Mouse (Mus musculus): ENCODE data around the gene Zc3h4. TPM values are rescaled to one million over a fixed set of nuclear protein-coding genes. Genes with fewer than 3 reads are reported as not detected.
"Not testable (repeated sequence)": the region's sequence is repeated elsewhere in the genome, so short reads cannot be mapped to it uniquely, and the experiment has no call there.

Gene Zc3h4
- polyA plus RNA-seq, 1 experiment from 2014 or later, result 14.6 TPM

DNA sequence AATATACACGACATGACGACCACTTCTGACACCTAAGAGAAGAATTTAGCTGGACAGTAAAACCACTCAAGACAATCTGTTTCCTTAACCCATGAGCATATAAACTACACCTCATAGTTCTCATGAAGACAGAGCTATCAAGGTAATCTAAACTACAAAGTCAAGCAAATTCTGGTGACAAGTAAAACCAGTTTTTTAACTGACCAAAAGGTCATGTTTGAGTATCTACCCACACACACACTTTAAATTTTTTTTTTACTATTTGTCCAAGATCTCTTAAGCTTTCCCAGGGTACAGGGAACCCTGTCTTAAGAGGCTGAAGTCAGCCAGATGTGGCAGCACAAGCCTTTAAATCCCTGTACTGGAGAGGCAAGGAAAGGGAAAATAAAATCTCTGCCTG lies 31.9 kb upstream of the Zc3h4 start:
- Histone ChIP-seq H3K4me1 (ENCODE audit: control insufficient read depth, insufficient read depth, low read length) (no peaks in the 10 kb centered on the region), H3K4me3 (ENCODE audit: low read depth, low read length) (no peak overlapping the region), H3K4me2 (ENCODE audit: low read depth, low read length) (no peak overlapping the region), H3K27me3 (ENCODE audit: control insufficient read depth, insufficient read depth, low read length) (no peaks in the 10 kb centered on the region), H3K36me3 (replicated peaks; ENCODE audit: control insufficient read depth, insufficient read depth, low read depth, low read length) (peaks cover 15% of the 10 kb centered on the region), H3K27ac (replicated peaks; ENCODE audit: low read depth, low read length) (no peak overlapping the region), H3K9ac (replicated peaks; ENCODE audit: low read length) (no peak overlapping the region), H3K9me3 (replicated peaks; ENCODE audit: control insufficient read depth, low read length) (no peaks in the 10 kb centered on the region)
- 90% methylated on average over 2 of the region's 2 CpGs for WGBS
- no peak for ATAC-seq (replicated peaks; ENCODE audit: insufficient number of reproducible peaks, low FRiP score, low TSS enrichment, low read depth)
- DNase-seq (ENCODE audit: low spot score), result no peak

DNA sequence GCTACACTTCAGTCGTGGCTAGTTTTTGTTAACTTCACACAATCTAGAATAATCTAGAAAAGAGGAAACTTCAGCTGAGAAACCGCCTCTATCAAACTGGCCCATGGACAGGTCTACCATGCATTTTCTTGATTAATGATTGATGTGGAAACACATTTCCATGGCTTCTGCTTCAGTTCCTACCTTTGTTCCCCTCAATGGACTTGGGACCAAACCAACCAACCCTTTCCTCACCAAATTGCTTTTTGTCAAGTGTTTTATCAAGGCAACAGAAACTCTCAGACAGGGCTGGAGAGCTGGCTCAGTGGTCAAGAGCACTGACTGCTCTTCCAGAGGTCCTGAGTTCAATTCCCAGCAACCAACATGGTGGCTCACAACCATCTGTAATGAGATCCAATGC lies 30.1 kb upstream of the Zc3h4 start:
- WGBS, result 95% methylated on average over 2 of the region's 2 CpGs
- no peaks in the 10 kb centered on the region for H3K27me3 ChIP-seq (ENCODE audit: control insufficient read depth, insufficient read depth, low read length)
- H3K27ac ChIP-seq (replicated peaks; ENCODE audit: low read depth, low read length), result no peak overlapping the region
- ATAC-seq (replicated peaks; ENCODE audit: insufficient number of reproducible peaks, low FRiP score, low TSS enrichment, low read depth) (no peak), DNase-seq (ENCODE audit: low spot score) (no peak)
- no peak overlapping the region for H3K4me2 ChIP-seq (ENCODE audit: low read depth, low read length)
- no peaks in the 10 kb centered on the region for H3K4me1 ChIP-seq (ENCODE audit: control insufficient read depth, insufficient read depth, low read length)
- H3K9me3 ChIP-seq (replicated peaks; ENCODE audit: control insufficient read depth, low read length), result no peaks in the 10 kb centered on the region
- no peak overlapping the region for H3K4me3 ChIP-seq (ENCODE audit: low read depth, low read length)
- no peak overlapping the region for H3K9ac ChIP-seq (replicated peaks; ENCODE audit: low read length)
- H3K36me3 ChIP-seq (replicated peaks; ENCODE audit: control insufficient read depth, insufficient read depth, low read depth, low read length), result peaks cover 17% of the 10 kb centered on the region

DNA sequence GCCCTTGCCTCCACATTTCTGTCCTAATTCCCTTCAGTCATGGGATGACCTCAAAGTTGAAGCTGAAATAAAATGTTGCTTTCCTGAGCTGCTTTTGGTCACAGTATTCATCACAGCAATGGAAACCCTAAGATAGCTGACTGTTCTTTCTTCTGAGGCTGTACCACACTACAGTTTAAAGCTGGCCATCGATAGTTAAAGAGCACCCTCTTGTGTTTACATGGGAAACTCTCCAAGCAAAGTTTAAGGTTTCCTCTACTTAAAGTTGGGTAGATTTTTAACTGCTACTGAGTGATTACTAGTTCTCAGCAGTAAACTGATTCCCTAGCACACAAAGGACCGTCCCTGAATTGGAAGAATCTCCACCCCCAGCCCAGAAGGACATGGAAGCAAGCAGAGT lies 27.0 kb upstream of the Zc3h4 start:
- H3K4me3 ChIP-seq (ENCODE audit: low read depth, low read length), result no peak overlapping the region

DNA sequence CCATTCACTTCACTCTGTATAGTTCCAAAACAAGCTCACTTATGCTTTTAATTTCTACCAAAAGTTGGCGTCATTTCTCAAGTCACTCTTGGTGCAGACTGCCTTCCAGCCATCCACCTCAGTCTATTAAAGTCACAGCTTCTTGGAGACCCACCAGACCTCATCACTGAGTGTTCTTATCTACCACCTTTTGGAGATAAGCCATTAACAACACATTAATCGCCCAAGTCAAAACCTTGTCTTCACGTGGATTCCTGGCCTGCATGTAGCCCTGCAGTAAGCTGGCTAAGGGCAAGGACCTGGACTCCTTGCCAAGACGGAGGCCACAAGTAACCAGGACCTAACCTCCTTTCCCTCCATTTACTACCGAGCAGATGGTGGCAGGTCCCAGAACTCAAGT lies 25.7 kb upstream of the Zc3h4 start:
- 89% methylated on average over 5 of the region's 5 CpGs for WGBS
- no peak overlapping the region for H3K4me3 ChIP-seq (ENCODE audit: low read depth, low read length)
- H3K9me3 ChIP-seq (replicated peaks; ENCODE audit: control insufficient read depth, low read length), result no peaks in the 10 kb centered on the region
- no peak overlapping the region for H3K4me2 ChIP-seq (ENCODE audit: low read depth, low read length)
- no peak for ATAC-seq (replicated peaks; ENCODE audit: insufficient number of reproducible peaks, low FRiP score, low TSS enrichment, low read depth)
- no peaks in the 10 kb centered on the region for H3K27me3 ChIP-seq (ENCODE audit: control insufficient read depth, insufficient read depth, low read length)
- DNase-seq (ENCODE audit: low spot score), result no peak
- no peak overlapping the region for H3K9ac ChIP-seq (replicated peaks; ENCODE audit: low read length)
- H3K27ac ChIP-seq (replicated peaks; ENCODE audit: low read depth, low read length), result no peak overlapping the region
- peaks cover 15% of the 10 kb centered on the region for H3K36me3 ChIP-seq (replicated peaks; ENCODE audit: control insufficient read depth, insufficient read depth, low read depth, low read length)
- no peaks in the 10 kb centered on the region for H3K4me1 ChIP-seq (ENCODE audit: control insufficient read depth, insufficient read depth, low read length)

More for the DNA sequence above, 27.0 kb upstream of the Zc3h4 start:
- no peaks in the 10 kb centered on the region for H3K27me3 ChIP-seq (ENCODE audit: control insufficient read depth, insufficient read depth, low read length)
- no peak overlapping the region for H3K4me2 ChIP-seq (ENCODE audit: low read depth, low read length)
- H3K4me1 ChIP-seq (ENCODE audit: control insufficient read depth, insufficient read depth, low read length), result no peaks in the 10 kb centered on the region
- ATAC-seq (replicated peaks; ENCODE audit: insufficient number of reproducible peaks, low FRiP score, low TSS enrichment, low read depth) (no peak), DNase-seq (ENCODE audit: low spot score) (peak; percentile 20)
- H3K36me3 ChIP-seq (replicated peaks; ENCODE audit: control insufficient read depth, insufficient read depth, low read depth, low read length), result peaks cover 15% of the 10 kb centered on the region
- no peak overlapping the region for H3K9ac ChIP-seq (replicated peaks; ENCODE audit: low read length)
- no peak overlapping the region for H3K27ac ChIP-seq (replicated peaks; ENCODE audit: low read depth, low read length)
- H3K9me3 ChIP-seq (replicated peaks; ENCODE audit: control insufficient read depth, low read length), result no peaks in the 10 kb centered on the region
- 77% methylated on average over 2 of the region's 2 CpGs for WGBS

DNA sequence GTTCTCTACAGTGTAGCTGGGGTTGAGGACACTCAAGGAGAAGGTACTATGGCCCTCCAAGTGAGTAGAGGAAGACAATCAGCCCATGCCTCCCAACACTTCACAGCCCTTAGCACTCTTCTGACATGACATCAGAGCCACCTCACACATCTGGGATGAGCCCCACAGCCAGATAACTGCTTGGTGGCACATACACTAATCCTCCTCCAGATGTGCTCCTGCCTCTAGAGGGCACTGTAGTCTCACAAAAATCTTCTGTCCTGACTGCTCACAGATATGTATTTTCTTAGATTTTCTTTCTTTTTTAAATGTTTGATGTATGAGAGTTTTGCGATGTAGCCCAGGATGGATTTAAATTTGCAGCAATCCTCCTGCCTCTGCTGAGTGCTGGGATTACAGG lies 24.2 kb upstream of the Zc3h4 start:
- H3K4me2 ChIP-seq (ENCODE audit: low read depth, low read length), result no peak overlapping the region
- H3K4me3 ChIP-seq (ENCODE audit: low read depth, low read length), result no peak overlapping the region
- DNase-seq (ENCODE audit: low spot score) (peak; percentile 62), ATAC-seq (replicated peaks; ENCODE audit: insufficient number of reproducible peaks, low FRiP score, low TSS enrichment, low read depth) (no peak)
- H3K4me1 ChIP-seq (ENCODE audit: control insufficient read depth, insufficient read depth, low read length), result no peaks in the 10 kb centered on the region
- 100% methylated on average over 1 of the region's 1 CpGs for WGBS
- H3K36me3 ChIP-seq (replicated peaks; ENCODE audit: control insufficient read depth, insufficient read depth, low read depth, low read length), result peaks cover 15% of the 10 kb centered on the region
- H3K9ac ChIP-seq (replicated peaks; ENCODE audit: low read length), result no peak overlapping the region
- H3K27me3 ChIP-seq (ENCODE audit: control insufficient read depth, insufficient read depth, low read length), result no peaks in the 10 kb centered on the region
- no peaks in the 10 kb centered on the region for H3K9me3 ChIP-seq (replicated peaks; ENCODE audit: control insufficient read depth, low read length)
- no peak overlapping the region for H3K27ac ChIP-seq (replicated peaks; ENCODE audit: low read depth, low read length)

DNA sequence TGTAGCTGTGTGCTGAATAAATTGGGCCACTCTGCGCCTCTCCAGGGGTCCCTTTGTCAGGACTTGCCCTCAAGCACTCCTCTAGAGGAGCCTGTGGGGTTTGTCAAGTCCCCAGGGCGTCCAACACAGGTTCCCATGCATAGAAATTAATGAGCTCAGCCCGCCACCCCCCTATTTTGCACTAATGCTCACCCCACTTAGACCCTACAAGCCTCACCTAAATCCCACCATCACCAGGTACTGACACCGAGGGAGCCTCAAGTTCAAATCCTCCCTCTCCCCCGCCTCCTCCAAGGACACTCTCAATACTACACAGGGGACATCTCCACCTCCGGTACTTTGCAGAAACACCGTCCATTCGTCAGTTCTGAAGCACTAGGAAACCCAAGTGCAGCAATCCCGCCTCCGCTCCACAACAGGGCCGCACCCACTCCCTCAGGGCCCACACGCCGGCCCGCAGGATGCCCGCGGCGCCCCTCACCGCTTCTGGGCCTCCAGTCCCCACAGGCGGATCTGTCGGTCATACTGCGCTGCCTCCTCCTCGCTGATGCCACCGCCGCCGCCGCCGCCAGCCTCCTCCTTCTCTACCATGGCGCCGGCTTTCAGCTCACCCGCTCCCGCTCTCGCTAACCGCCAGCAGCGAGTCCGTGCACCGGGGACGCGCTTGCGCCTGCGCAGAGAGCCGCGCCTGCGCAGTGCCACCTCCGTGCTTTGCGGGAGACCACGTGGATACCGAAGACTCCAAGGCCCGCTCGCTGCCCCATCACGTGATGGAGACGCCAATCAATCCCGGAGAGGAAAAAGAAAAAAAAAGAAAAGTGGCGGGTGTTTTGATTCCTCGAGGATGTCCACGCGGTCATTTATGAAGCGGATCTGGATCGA lies 13.3 kb upstream of the Zc3h4 start, which contains the start of gene Sae1:
TSS of gene Sae1 (minus strand) at position 647 of the 882 bp plus-strand sequence.
- peak; percentile 70 for ATAC-seq (replicated peaks; ENCODE audit: insufficient number of reproducible peaks, low FRiP score, low TSS enrichment, low read depth)
- Histone ChIP-seq H3K9me3 (replicated peaks; ENCODE audit: control insufficient read depth, low read length) (no peaks in the 10 kb centered on the region), H3K9ac (replicated peaks; ENCODE audit: low read length) (peak within 1 kb of the TSS; percentile 95), H3K27ac (replicated peaks; ENCODE audit: low read depth, low read length) (no peak within 1 kb of the TSS), H3K4me1 (ENCODE audit: control insufficient read depth, insufficient read depth, low read length) (no peaks in the 10 kb centered on the region; the same call in 1 of the 2 replicates), H3K36me3 (replicated peaks; ENCODE audit: control insufficient read depth, insufficient read depth, low read depth, low read length) (no peaks in the 10 kb centered on the region), H3K4me3 (ENCODE audit: low read depth, low read length) (peak within 1 kb of the TSS; percentile 88), H3K4me2 (ENCODE audit: low read depth, low read length) (peak within 1 kb of the TSS; percentile 83), H3K27me3 (ENCODE audit: control insufficient read depth, insufficient read depth, low read length) (no peaks in the 10 kb centered on the region)
- DNase-seq (ENCODE audit: low spot score), result peak; percentile 98
- WGBS, result under 1% methylated on average over 58 of the region's 58 CpGs

DNA sequence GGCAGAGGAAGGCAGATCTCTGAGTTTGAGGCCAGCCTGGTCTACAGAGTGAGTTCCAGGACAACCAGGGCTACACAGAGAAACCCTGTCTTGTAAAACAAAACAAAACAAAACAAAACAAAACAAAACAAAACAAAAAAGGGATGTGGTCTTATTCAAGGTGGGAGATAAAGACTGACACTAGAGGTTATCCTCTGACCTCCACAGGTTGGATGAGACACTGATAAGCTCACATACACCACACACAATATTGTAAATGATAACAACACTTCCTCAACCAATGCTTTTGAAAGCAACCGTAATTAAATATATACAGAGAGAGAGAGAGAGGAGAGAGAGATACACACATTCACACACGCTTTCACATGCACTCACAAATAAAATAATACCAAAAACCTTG lies 10.8 kb upstream of the Zc3h4 start:
- not testable (repeated sequence) for H3K9me3 ChIP-seq (replicated peaks; ENCODE audit: control insufficient read depth, low read length); H3K4me1 ChIP-seq (ENCODE audit: control insufficient read depth, insufficient read depth, low read length); DNase-seq (ENCODE audit: low spot score); H3K27me3 ChIP-seq (ENCODE audit: control insufficient read depth, insufficient read depth, low read length); H3K9ac ChIP-seq (replicated peaks; ENCODE audit: low read length); ATAC-seq (replicated peaks; ENCODE audit: insufficient number of reproducible peaks, low FRiP score, low TSS enrichment, low read depth); H3K4me2 ChIP-seq (ENCODE audit: low read depth, low read length); H3K4me3 ChIP-seq (ENCODE audit: low read depth, low read length); H3K27ac ChIP-seq (replicated peaks; ENCODE audit: low read depth, low read length); H3K36me3 ChIP-seq (replicated peaks; ENCODE audit: control insufficient read depth, insufficient read depth, low read depth, low read length)
- 84% methylated on average over 2 of the region's 2 CpGs for WGBS

DNA sequence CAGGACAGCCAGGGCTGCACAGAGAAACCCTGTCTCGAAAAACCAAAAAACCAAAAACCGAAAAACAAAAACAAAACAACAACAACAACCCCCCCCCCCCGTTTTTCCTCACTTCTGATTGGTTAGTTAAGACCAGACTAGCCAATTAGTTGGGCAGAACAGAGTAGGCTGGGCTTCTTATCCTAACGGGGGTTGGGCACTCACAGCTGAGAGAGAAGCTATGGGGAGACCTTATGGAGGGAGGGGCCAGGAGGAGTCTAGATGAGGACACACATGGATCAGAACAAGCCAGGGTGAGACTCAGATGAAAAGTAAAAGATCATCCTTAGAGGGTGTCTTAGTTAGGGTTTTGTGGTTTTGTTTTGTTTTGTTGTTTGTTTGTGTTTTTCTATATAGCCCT lies 7.8 kb upstream of the Zc3h4 start:
- ATAC-seq (replicated peaks; ENCODE audit: insufficient number of reproducible peaks, low FRiP score, low TSS enrichment, low read depth) (no peak), DNase-seq (ENCODE audit: low spot score) (no peak)
- Histone ChIP-seq H3K4me3 (ENCODE audit: low read depth, low read length) (no peak overlapping the region), H3K36me3 (replicated peaks; ENCODE audit: control insufficient read depth, insufficient read depth, low read depth, low read length) (no peaks in the 10 kb centered on the region), H3K27me3 (ENCODE audit: control insufficient read depth, insufficient read depth, low read length) (no peaks in the 10 kb centered on the region), H3K9me3 (replicated peaks; ENCODE audit: control insufficient read depth, low read length) (no peaks in the 10 kb centered on the region), H3K4me2 (ENCODE audit: low read depth, low read length) (no peak overlapping the region), H3K9ac (replicated peaks; ENCODE audit: low read length) (no peak overlapping the region), H3K27ac (replicated peaks; ENCODE audit: low read depth, low read length) (no peak overlapping the region), H3K4me1 (ENCODE audit: control insufficient read depth, insufficient read depth, low read length) (no peaks in the 10 kb centered on the region)
- 47% methylated on average over 4 of the region's 4 CpGs for WGBS

Measured in embryonic facial prominence, embryonic 11.5 days (tissue).